Mouse (Mus musculus) erythroblast, embryonic 14.5 days (primary cell): ENCODE measurements around the gene Ap1b1. TPM values are rescaled to one million over a fixed set of nuclear protein-coding genes. Genes with fewer than 3 reads are reported as not detected.
"Not testable (repeated sequence)": the region's sequence is repeated elsewhere in the genome, so short reads cannot be mapped to it uniquely, and the experiment has no call there.

Experiments used
- H3K27me3 ChIP-seq: 2 replicates; pipeline ENCODE4 v1.6.1; 2012; ENCODE audit warnings: inconsistent platforms; ENCODE audit not compliant: control insufficient read depth
- H3K36me3 ChIP-seq: 2 replicates; pipeline ENCODE4 v1.6.1; 2012; ENCODE audit warnings: mild to moderate bottlenecking, inconsistent platforms; ENCODE audit not compliant: control insufficient read depth
- H3K4me1 ChIP-seq: 2 replicates; pipeline ENCODE4 v1.6.1; 2012; ENCODE audit warnings: inconsistent platforms; ENCODE audit not compliant: control insufficient read depth
- H3K4me3 ChIP-seq: replicated peaks from 2 replicates; pipeline ENCODE3; 2012; ENCODE audit warnings: moderate library complexity, mild to moderate bottlenecking, inconsistent platforms
- H3K9me3 ChIP-seq: 2 replicates; pipeline ENCODE4 v1.6.1; 2012; ENCODE audit warnings: low read length, inconsistent platforms, mixed read lengths; ENCODE audit not compliant: control insufficient read depth
- GATA1 ChIP-seq: IDR thresholded peaks from 2 replicates; pipeline ENCODE4 v1.6.1; 2012; ENCODE audit warnings: low read length, inconsistent platforms, mixed read lengths
- TAL1 ChIP-seq: IDR thresholded peaks from 3 replicates; pipeline ENCODE4 v1.6.1; 2012; ENCODE audit warnings: low read length, inconsistent platforms, mixed read lengths
- polyA plus RNA-seq: library from polyadenylated mRNA; stranded (reverse); fragments of >175 nt; gene quantifications from 2 replicates; pipeline ENCODE4 v1.2.3, GENCODE M21; 2012

Ap1b1 gene
- polyA plus RNA-seq, 1 experiment: 17.5 TPM

- no peaks in the 10 kb centered on the region; the same call in 1 of the 2 replicates for H3K9me3 ChIP-seq
- peaks cover 52% of the 10 kb centered on the region for H3K36me3 ChIP-seq
- peaks cover 31% of the 10 kb centered on the region for H3K4me1 ChIP-seq
- no peak overlapping the region for H3K4me3 ChIP-seq
- TF ChIP-seq TAL1: no peak
- no peak for TF ChIP-seq GATA1
- peaks cover 30% of the 10 kb centered on the region for H3K27me3 ChIP-seq
These were observed 80.4 kb downstream of the Ap1b1 start for GRCm38 (mm10) chr11:5067063-5067462.

DNA sequence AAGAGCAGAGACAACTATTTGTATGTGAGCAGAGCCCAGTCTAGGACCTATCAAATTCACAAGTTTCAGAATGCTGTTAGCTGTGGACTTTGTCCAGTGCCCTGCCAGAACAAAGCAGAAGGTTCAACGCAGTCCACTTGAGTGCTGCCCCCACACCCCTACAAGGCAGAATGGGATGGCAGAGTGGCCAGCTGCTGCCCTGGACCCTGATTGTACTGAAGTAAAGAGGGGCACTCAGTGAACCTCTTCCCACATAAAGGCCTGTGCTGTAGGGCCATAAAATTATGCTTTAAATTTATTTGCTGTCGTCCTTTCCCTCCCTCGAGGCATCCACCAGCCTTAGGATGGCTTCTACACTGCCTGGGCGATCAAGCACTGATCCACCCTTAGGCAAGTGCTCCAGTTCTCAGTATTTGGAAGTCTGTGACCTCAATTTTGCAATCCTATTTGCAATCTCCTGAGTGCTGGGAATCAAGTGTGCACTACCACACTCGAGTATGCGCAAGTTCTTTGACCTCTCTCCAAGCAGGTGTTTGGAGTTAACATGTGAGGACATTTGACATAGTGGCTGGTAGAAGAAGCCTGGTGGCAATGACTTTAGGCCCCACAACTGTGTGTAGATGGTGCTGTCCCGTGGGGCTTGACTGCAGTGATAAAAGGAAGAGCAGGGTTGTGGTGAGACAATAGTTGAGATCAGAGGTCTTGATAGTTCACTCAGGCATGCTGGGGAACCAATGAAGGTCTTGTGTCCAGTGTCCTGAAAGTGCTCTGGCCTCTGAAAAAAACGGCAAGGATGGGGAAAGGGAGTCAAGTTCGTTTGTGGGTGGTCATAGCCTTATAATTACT, 81.7 kb downstream of the Ap1b1 start:
- Histone ChIP-seq H3K4me1 (peaks cover 23% of the 10 kb centered on the region), H3K9me3 (no peaks in the 10 kb centered on the region; the same call in 1 of the 2 replicates), H3K36me3 (peaks cover 65% of the 10 kb centered on the region), H3K27me3 (peaks cover 17% of the 10 kb centered on the region), H3K4me3 (no peak overlapping the region)
- TF ChIP-seq TAL1 (no peak), GATA1 (no peak)

- TF ChIP-seq GATA1: no peak
- TF ChIP-seq TAL1: no peak
- H3K9me3 ChIP-seq: no peaks in the 10 kb centered on the region
- peaks cover 92% of the 10 kb centered on the region for H3K36me3 ChIP-seq
- no peaks in the 10 kb centered on the region for H3K27me3 ChIP-seq
- no peak overlapping the region for H3K4me3 ChIP-seq
- H3K4me1 ChIP-seq: no peaks in the 10 kb centered on the region; the same call in 1 of the 2 replicates
These were observed 88.3 kb downstream of the Ap1b1 start for GRCm38 (mm10) chr11:5074882-5075281.

DNA sequence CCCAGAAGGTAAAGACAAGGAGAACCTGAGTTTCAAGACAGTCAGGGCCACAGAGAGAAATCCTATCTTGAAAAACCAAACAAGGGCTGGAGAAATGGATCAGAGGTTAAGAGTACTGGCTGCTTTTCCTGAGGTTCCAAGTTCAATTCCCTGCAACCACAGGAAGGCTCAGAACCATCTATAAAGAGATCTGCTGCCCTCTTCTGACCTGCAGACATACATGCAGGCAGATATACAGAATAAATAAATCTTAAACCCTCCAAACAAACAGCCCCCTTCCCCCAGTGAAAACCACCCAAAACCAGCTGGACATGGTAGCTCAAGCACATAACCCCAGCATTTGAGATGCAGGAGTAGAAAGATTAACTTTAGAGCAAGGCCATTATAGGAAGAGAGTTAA, 89.1 kb downstream of the Ap1b1 start:
- no peak for TF ChIP-seq TAL1
- no peak for TF ChIP-seq GATA1
- H3K36me3 ChIP-seq: peaks cover 92% of the 10 kb centered on the region
- H3K27me3 ChIP-seq: no peaks in the 10 kb centered on the region

GRCm38 (mm10) chr11:5076843-5077242, 90.2 kb downstream of the Ap1b1 start:
- H3K27me3 ChIP-seq, H3K4me3 ChIP-seq, H3K4me1 ChIP-seq, H3K9me3 ChIP-seq: not testable (repeated sequence)
- H3K36me3 ChIP-seq: peaks cover 92% of the 10 kb centered on the region

More for the DNA sequence above, 89.1 kb downstream of the Ap1b1 start:
- H3K4me1 ChIP-seq: no peaks in the 10 kb centered on the region
- H3K4me3 ChIP-seq: no peak overlapping the region
- no peaks in the 10 kb centered on the region for H3K9me3 ChIP-seq

- TF ChIP-seq GATA1: no peak
- TF ChIP-seq TAL1: no peak
- peaks cover 100% of the 10 kb centered on the region for H3K36me3 ChIP-seq
- no peaks in the 10 kb centered on the region for H3K9me3 ChIP-seq
- H3K4me3 ChIP-seq: no peak overlapping the region
- H3K4me1 ChIP-seq: peaks cover 4% of the 10 kb centered on the region
- no peaks in the 10 kb centered on the region for H3K27me3 ChIP-seq
These were observed 102.5 kb downstream of the Ap1b1 start for GRCm38 (mm10) chr11:5089147-5089546.

DNA sequence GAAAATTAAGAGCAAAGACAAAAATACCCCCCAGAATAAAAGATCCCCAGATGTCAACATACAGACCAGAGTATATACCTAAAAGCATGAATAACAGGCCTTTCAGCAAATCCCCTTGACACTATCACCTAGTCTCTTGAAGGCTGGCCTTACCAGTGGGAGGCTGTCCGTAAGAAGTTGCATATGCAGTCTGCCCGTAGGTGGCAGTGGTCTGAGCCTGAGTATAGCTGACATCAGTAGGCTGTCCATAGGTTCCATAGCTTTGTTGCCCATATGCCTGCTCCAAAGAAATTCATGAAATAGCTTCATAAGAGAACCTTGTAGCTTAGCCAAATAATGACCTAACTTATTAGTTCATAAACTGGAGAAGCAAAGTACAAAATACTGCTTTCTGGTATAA, 105.1 kb downstream of the Ap1b1 start:
- no peak overlapping the region for H3K4me3 ChIP-seq
- TF ChIP-seq GATA1 (no peak), TAL1 (no peak)
- no peaks in the 10 kb centered on the region for H3K27me3 ChIP-seq
- H3K9me3 ChIP-seq: no peaks in the 10 kb centered on the region
- H3K36me3 ChIP-seq: peaks cover 95% of the 10 kb centered on the region
- peaks cover 19% of the 10 kb centered on the region for H3K4me1 ChIP-seq

Other genes starting within 250 kb of the Ap1b1 start
- not detected in 2 replicates for gene Cabp7, start 240.0 kb upstream of the Ap1b1 start, polyA plus RNA-seq
- 1.5 and 1.6 TPM in 2 replicates for gene Nf2, start 137.3 kb upstream of the Ap1b1 start, polyA plus RNA-seq
- gene Nipsnap1, start 112.9 kb upstream of the Ap1b1 start, polyA plus RNA-seq: 0.38 and 0.72 TPM in 2 replicates
- gene Thoc5, start 91.5 kb upstream of the Ap1b1 start, polyA plus RNA-seq: 0.29 and 0.65 TPM in 2 replicates
- 0.01 and 0.02 TPM in 2 replicates for gene Nefh, start 38.8 kb upstream of the Ap1b1 start, polyA plus RNA-seq
- gene Rasl10a, start 71.3 kb downstream of the Ap1b1 start, polyA plus RNA-seq: not detected in 2 replicates
- gene Gas2l1, start 78.5 kb downstream of the Ap1b1 start, polyA plus RNA-seq: 1.7 and 2.3 TPM in 2 replicates
- gene Rhbdd3, start 112.1 kb downstream of the Ap1b1 start, polyA plus RNA-seq: 1.6 and 2.0 TPM in 2 replicates
- 130 and 171 TPM in 2 replicates for gene Ewsr1, start 112.4 kb downstream of the Ap1b1 start, polyA plus RNA-seq
- 0.09 and 0.30 TPM in 2 replicates for gene Emid1, start 165.4 kb downstream of the Ap1b1 start, polyA plus RNA-seq